Mouse (Mus musculus): ENCODE results near the gene Tpt1. TPM values are rescaled to one million over a fixed set of nuclear protein-coding genes. Genes with fewer than 3 reads are reported as not detected.

Tpt1 gene
- polyA plus RNA-seq, 1 experiment from 2014 or later, result 740 TPM

DNA sequence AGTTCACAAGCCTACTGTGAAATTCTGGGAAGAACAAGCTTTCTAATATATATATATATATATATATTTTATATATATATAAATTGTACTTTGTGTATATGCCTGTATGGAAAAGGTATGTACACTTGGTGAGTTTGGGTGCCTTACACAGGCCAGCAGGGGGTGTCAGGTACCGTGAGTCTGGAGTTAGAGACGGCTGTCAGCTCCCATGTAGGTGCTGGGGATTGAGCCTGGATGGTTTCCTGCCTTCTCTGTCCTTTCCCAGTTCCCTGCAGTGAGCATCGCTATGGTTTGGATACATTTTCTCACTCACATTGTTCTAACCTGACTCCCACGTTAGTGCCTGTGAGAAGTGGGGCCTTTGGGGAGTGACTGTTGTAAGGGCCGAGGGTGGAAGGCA is 38.4 kb downstream of the Tpt1 start:
- Histone ChIP-seq H3K4me1 (replicated peaks; ENCODE audit: control insufficient read depth, insufficient read depth, low read length) (peaks cover 10% of the 10 kb centered on the region), H3K27ac (ENCODE audit: low read length) (no peak overlapping the region), H3K27me3 (replicated peaks; ENCODE audit: control insufficient read depth, insufficient read depth, low read length) (no peaks in the 10 kb centered on the region), H3K9ac (replicated peaks; ENCODE audit: low read depth, low read length) (no peak overlapping the region), H3K4me2 (ENCODE audit: low read length) (no peak overlapping the region), H3K36me3 (ENCODE audit: control insufficient read depth, insufficient read depth) (no peaks in the 10 kb centered on the region), H3K4me3 (replicated peaks; ENCODE audit: low read length) (no peak overlapping the region), H3K9me3 (ENCODE audit: control insufficient read depth, low read length) (no peaks in the 10 kb centered on the region)
- 68% methylated on average over 5 of the region's 5 CpGs for WGBS
- ATAC-seq, result no peak

DNA sequence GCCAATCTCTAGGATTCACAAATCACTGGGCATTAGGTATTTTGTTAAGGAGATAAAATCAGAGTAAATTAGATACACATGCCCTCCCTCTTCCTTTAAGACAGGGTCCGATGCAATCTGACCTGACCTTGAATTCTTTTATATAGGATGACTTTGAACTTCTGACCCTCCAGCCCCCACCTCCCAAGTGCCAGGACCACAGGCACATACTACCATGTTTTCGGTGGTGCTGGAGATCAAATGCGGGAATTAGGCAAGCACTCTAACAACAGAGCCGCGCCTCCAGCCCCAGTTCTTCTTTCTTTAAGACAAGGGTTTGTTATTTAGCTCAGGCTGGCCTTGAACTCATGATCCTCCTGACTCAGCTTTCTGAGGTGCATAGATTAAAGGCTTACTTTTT is 39.0 kb downstream of the Tpt1 start:
- no peak overlapping the region for H3K27ac ChIP-seq (ENCODE audit: low read length)
- 88% methylated on average over 5 of the region's 5 CpGs for WGBS
- ATAC-seq, result no peak

DNA sequence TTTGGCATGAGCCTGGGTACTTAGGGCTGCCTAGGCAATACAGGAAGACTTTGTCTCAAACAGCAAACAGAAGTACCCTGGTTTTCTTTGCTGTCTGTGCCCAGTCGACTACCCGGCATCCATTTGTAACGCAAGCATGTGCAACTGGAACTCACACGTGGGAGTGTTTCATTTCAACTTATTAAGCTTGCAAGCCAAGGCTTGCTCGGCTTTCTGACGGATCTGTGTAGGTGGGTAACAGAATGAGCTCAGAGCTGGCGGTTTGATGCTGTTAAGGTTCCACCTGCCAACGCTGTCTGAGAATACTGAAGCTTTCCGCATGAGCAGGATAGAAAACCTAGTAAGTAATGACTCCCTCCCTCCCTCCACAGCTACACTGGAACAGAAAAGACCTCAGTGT is 47.2 kb downstream of the Tpt1 start:
- ATAC-seq, result peak; percentile 77
- H3K4me3 ChIP-seq (replicated peaks; ENCODE audit: low read length), result no peak overlapping the region
- 73% methylated on average over 9 of the region's 9 CpGs for WGBS
- H3K9ac ChIP-seq (replicated peaks; ENCODE audit: low read depth, low read length), result no peak overlapping the region
- no peak overlapping the region for H3K4me2 ChIP-seq (ENCODE audit: low read length)
- no peaks in the 10 kb centered on the region for H3K27me3 ChIP-seq (replicated peaks; ENCODE audit: control insufficient read depth, insufficient read depth, low read length)
- H3K9me3 ChIP-seq (ENCODE audit: control insufficient read depth, low read length), result no peaks in the 10 kb centered on the region
- H3K36me3 ChIP-seq (ENCODE audit: control insufficient read depth, insufficient read depth), result no peaks in the 10 kb centered on the region
- H3K4me1 ChIP-seq (replicated peaks; ENCODE audit: control insufficient read depth, insufficient read depth, low read length), result no peaks in the 10 kb centered on the region
- H3K27ac ChIP-seq (ENCODE audit: low read length), result peak overlapping the region; percentile 35

More for the DNA sequence above, 39.0 kb downstream of the Tpt1 start:
- H3K9ac ChIP-seq (replicated peaks; ENCODE audit: low read depth, low read length), result no peak overlapping the region
- H3K4me3 ChIP-seq (replicated peaks; ENCODE audit: low read length), result no peak overlapping the region
- H3K9me3 ChIP-seq (ENCODE audit: control insufficient read depth, low read length), result no peaks in the 10 kb centered on the region
- no peak overlapping the region for H3K4me2 ChIP-seq (ENCODE audit: low read length)
- H3K27me3 ChIP-seq (replicated peaks; ENCODE audit: control insufficient read depth, insufficient read depth, low read length), result no peaks in the 10 kb centered on the region
- peaks cover 10% of the 10 kb centered on the region for H3K4me1 ChIP-seq (replicated peaks; ENCODE audit: control insufficient read depth, insufficient read depth, low read length)
- H3K36me3 ChIP-seq (ENCODE audit: control insufficient read depth, insufficient read depth), result no peaks in the 10 kb centered on the region

Other genes with a start within 250 kb of the Tpt1 start
- not detected in 2 replicates for gene Erich6b, start 202.8 kb upstream of the Tpt1 start, polyA plus RNA-seq (2015; fragmentation: Nextera tagmentation; extraction: Ambion mirVana)
- gene Cog3, start 90.6 kb upstream of the Tpt1 start, polyA plus RNA-seq (2015; fragmentation: Nextera tagmentation; extraction: Ambion mirVana), result 24.1 and 24.7 TPM in 2 replicates
- 9.3 and 10.0 TPM in 2 replicates for gene Slc25a30, start 58.1 kb upstream of the Tpt1 start, polyA plus RNA-seq (2015; fragmentation: Nextera tagmentation; extraction: Ambion mirVana)
- gene Kctd4, start 109.9 kb downstream of the Tpt1 start, polyA plus RNA-seq (2015; fragmentation: Nextera tagmentation; extraction: Ambion mirVana), result 9.6 and 11.9 TPM in 2 replicates
- gene Gtf2f2, start 165.8 kb downstream of the Tpt1 start, polyA plus RNA-seq (2015; fragmentation: Nextera tagmentation; extraction: Ambion mirVana), result 49.6 and 52.5 TPM in 2 replicates